Mouse (Mus musculus) megakaryocyte, adult 5-6 weeks (primary cell): ENCODE measurements around the gene Incenp. TPM values are rescaled to one million over a fixed set of nuclear protein-coding genes. Genes with fewer than 3 reads are reported as not detected.
"Not testable (repeated sequence)": the region's sequence is repeated elsewhere in the genome, so short reads cannot be mapped to it uniquely, and the experiment has no call there.

Experiments
- ATAC-seq: 2 replicates; pipeline ENCODE4 v1.8.0; 2016; ENCODE audit warnings: mild to moderate bottlenecking, inconsistent platforms; ENCODE audit not compliant: poor library complexity, severe bottlenecking
- total RNA-seq, 2 experiments: library from RNA; stranded (forward) in 1 of 2; stranded (reverse) in 1 of 2; fragments of 153-499, 151-499 nt in 1 of 2; fragments of 221-1000, 200-1000 nt in 1 of 2; gene quantifications; 2 replicates each; pipeline versions ENCODE4 v1.2.3 to v1.2.4; 2015 to 2017

Incenp gene
- total RNA-seq, 2 experiments from 2014 or later, result 116 to 204 TPM

- ATAC-seq, result no peak
These were observed 62.0 kb downstream of the Incenp start for GRCm38 (mm10) chr19:9837341-9837715.

DNA sequence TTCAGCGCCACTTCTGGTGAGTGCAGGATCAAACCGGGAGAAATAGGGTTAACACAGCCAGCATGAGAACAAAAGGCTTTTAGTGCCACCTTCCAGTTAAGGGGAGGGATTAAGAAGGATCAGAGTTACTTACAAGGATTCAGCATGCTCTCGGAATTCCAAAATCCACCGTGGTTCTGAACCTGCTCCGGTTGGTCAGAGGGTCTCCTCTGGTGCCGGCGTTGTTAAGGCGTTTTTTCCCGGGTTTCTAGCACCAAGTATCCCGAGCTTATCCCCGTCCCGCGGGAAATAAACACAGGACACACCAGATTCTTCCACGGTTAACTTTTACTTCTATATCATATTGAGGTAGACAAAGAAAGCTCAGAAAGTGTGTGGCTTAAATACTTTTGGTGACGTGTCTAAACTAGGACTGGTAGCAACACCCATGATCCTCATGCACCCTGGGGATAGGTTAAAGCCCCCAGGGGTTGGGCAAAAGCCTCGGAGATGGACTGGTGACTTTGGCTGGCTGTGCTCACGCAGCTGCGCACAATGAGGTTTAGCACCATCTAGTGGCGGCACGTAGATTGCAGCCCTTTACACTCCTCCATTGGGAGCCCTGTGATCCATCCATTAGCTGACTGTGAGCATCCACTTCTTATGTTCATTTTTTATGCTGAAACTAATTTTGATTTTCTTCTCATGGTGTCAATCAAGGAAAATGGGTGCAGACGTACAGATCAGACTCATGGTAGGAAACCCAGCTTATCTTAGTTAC is 62.6 kb downstream of the Incenp start:
- not testable (repeated sequence) for ATAC-seq

Other genes with a start within 250 kb of the Incenp start
- not detected in 2 replicates for gene Scgb2a2, start 52.0 kb downstream of the Incenp start, total RNA-seq (2015)
- not detected in 2 replicates for gene Scgb2a2, start 52.0 kb downstream of the Incenp start, total RNA-seq (2017)
- 1,271 and 1,296 TPM in 2 replicates for gene Fth1, start 81.0 kb upstream of the Incenp start, total RNA-seq (2015)
- gene Fth1, start 81.0 kb upstream of the Incenp start, total RNA-seq (2017), result 513 and 615 TPM in 2 replicates
- gene Best1, start 102.1 kb upstream of the Incenp start, total RNA-seq (2015), result not detected in 2 replicates
- not detected in 2 replicates for gene Best1, start 102.1 kb upstream of the Incenp start, total RNA-seq (2017)
- gene Rab3il1, start 102.1 kb upstream of the Incenp start, total RNA-seq (2015), result 3.1 and 5.6 TPM in 2 replicates
- gene Rab3il1, start 102.1 kb upstream of the Incenp start, total RNA-seq (2017), result 7.1 and 11.8 TPM in 2 replicates
- 0.76 and 0.91 TPM in 2 replicates for gene Fads3, start 142.0 kb upstream of the Incenp start, total RNA-seq (2015)
- gene Fads3, start 142.0 kb upstream of the Incenp start, total RNA-seq (2017), result 1.8 and 1.9 TPM in 2 replicates
- 3.0 and 7.6 TPM in 2 replicates for gene Fads2, start 202.2 kb upstream of the Incenp start, total RNA-seq (2015)
- 3.1 and 4.3 TPM in 2 replicates for gene Fads2, start 202.2 kb upstream of the Incenp start, total RNA-seq (2017)